Mouse (Mus musculus): ENCODE results near the gene Abcb9. TPM values are rescaled to one million over a fixed set of nuclear protein-coding genes. Genes with fewer than 3 reads are reported as not detected.

Gene Abcb9
- polyA plus RNA-seq, 2 experiments = 2.6 to 3.1 TPM

- Histone ChIP-seq H3K27ac (peak overlapping the region; percentile 13; the same call in 1 of the 2 replicates), H3K36me3 (replicated peaks; ENCODE audit: control insufficient read depth, insufficient read depth, low read depth) (no peaks in the 10 kb centered on the region), H3K9ac (replicated peaks) (no peak overlapping the region), H3K4me2 (ENCODE audit: low read depth) (peak overlapping the region; percentile 45), H3K4me1 (replicated peaks; ENCODE audit: control insufficient read depth in 2 of 2, insufficient read depth in 2 of 2, low read length in 1 of 2) (peaks cover 56 to 79% of the 10 kb centered on the region in 2 experiments), H3K4me3 (ENCODE audit: insufficient read depth in 1 of 2, low read depth in 2 of 2, low read length in 2 of 2) (no peak overlapping the region), H3K27me3 (ENCODE audit: control insufficient read depth, insufficient read depth, low read length) (no peaks in the 10 kb centered on the region), H3K9me3 (ENCODE audit: control insufficient read depth, low read length) (no peaks in the 10 kb centered on the region)
- 34% methylated on average over 9 of the region's 9 CpGs for WGBS (ENCODE audit: insufficient replicate concordance)
- TF ChIP-seq EP300 (IDR thresholded peaks at IDR 0.05; ENCODE audit: low read depth) = 0 out of 2 replicates have a peak, but pooled peaks have one; percentile 1
- no peak for TF ChIP-seq CTCF (IDR thresholded peaks at IDR 0.05; ENCODE audit: low read depth)
- no peak for DNase-seq (ENCODE audit: low read depth in 3 of 3, low spot score in 3 of 3)
- no peak for ATAC-seq (ENCODE audit: insufficient read depth)
Observed at GRCm38 (mm10) chr5:124018651-124019050, 76.9 kb downstream of the Abcb9 start.

GRCm38 (mm10) chr5:124017941-124018340, 77.7 kb downstream of the Abcb9 start:
- no peak for TF ChIP-seq EP300 (IDR thresholded peaks at IDR 0.05; ENCODE audit: low read depth)

GRCm38 (mm10) chr5:124016291-124016821, 79.2 kb downstream of the Abcb9 start:
- DNase-seq (ENCODE audit: low read depth in 3 of 3, low spot score in 3 of 3) (no peak), ATAC-seq (ENCODE audit: insufficient read depth) (no peak)
- Histone ChIP-seq H3K4me2 (ENCODE audit: low read depth) (no peak overlapping the region), H3K27ac (no peak overlapping the region), H3K4me3 (ENCODE audit: insufficient read depth in 1 of 2, low read depth in 2 of 2, low read length in 2 of 2) (no peak overlapping the region), H3K27me3 (ENCODE audit: control insufficient read depth, insufficient read depth, low read length) (no peaks in the 10 kb centered on the region), H3K9me3 (ENCODE audit: control insufficient read depth, low read length) (no peaks in the 10 kb centered on the region), H3K36me3 (replicated peaks; ENCODE audit: control insufficient read depth, insufficient read depth, low read depth) (no peaks in the 10 kb centered on the region), H3K4me1 (replicated peaks; ENCODE audit: control insufficient read depth in 2 of 2, insufficient read depth in 2 of 2, low read length in 1 of 2) (peaks cover 58 to 83% of the 10 kb centered on the region in 2 experiments), H3K9ac (replicated peaks) (no peak overlapping the region)
- WGBS (ENCODE audit: insufficient replicate concordance) = 63% methylated on average over 7 of the region's 7 CpGs
- TF ChIP-seq CTCF (IDR thresholded peaks at IDR 0.05; ENCODE audit: low read depth) = no peak

More at GRCm38 (mm10) chr5:124017941-124018340, 77.7 kb downstream of the Abcb9 start:
- WGBS (ENCODE audit: insufficient replicate concordance) = 63% methylated on average over 9 of the region's 9 CpGs
- H3K4me3 ChIP-seq (ENCODE audit: insufficient read depth in 1 of 2, low read depth in 2 of 2, low read length in 2 of 2) = no peak overlapping the region
- H3K4me2 ChIP-seq (ENCODE audit: low read depth) = no peak overlapping the region; the same call in 1 of the 2 replicates
- H3K27me3 ChIP-seq (ENCODE audit: control insufficient read depth, insufficient read depth, low read length) = no peaks in the 10 kb centered on the region
- DNase-seq (ENCODE audit: low read depth in 3 of 3, low spot score in 3 of 3) (no peak), ATAC-seq (ENCODE audit: insufficient read depth) (no peak)
- H3K9me3 ChIP-seq (ENCODE audit: control insufficient read depth, low read length) = no peaks in the 10 kb centered on the region
- no peak overlapping the region for H3K27ac ChIP-seq
- H3K4me1 ChIP-seq (replicated peaks; ENCODE audit: control insufficient read depth in 2 of 2, insufficient read depth in 2 of 2, low read length in 1 of 2) = peaks cover 55 to 80% of the 10 kb centered on the region in 2 experiments
- H3K9ac ChIP-seq (replicated peaks) = no peak overlapping the region
- no peaks in the 10 kb centered on the region for H3K36me3 ChIP-seq (replicated peaks; ENCODE audit: control insufficient read depth, insufficient read depth, low read depth)

- Histone ChIP-seq H3K27ac (no peak overlapping the region), H3K9ac (replicated peaks) (no peak overlapping the region; the same call in 1 of the 2 replicates), H3K4me3 (ENCODE audit: insufficient read depth in 1 of 2, low read depth in 2 of 2, low read length in 2 of 2) (no peak overlapping the region), H3K27me3 (ENCODE audit: control insufficient read depth, insufficient read depth, low read length) (no peaks in the 10 kb centered on the region), H3K4me1 (replicated peaks; ENCODE audit: control insufficient read depth in 2 of 2, insufficient read depth in 2 of 2, low read length in 1 of 2) (peaks cover 65 to 84% of the 10 kb centered on the region in 2 experiments), H3K9me3 (ENCODE audit: control insufficient read depth, low read length) (no peaks in the 10 kb centered on the region), H3K4me2 (ENCODE audit: low read depth) (no peak overlapping the region), H3K36me3 (replicated peaks; ENCODE audit: control insufficient read depth, insufficient read depth, low read depth) (no peaks in the 10 kb centered on the region)
- no peak for TF ChIP-seq CTCF (IDR thresholded peaks at IDR 0.05; ENCODE audit: low read depth)
- no peak for TF ChIP-seq EP300 (IDR thresholded peaks at IDR 0.05; ENCODE audit: low read depth)
- no peak for DNase-seq (ENCODE audit: low read depth in 3 of 3, low spot score in 3 of 3)
- ATAC-seq (ENCODE audit: insufficient read depth) = no peak
- 74% methylated on average over 2 of the region's 2 CpGs for WGBS (ENCODE audit: insufficient replicate concordance)
Observed at GRCm38 (mm10) chr5:124015727-124016126, 79.9 kb downstream of the Abcb9 start.

- no peaks in the 10 kb centered on the region for H3K27me3 ChIP-seq (ENCODE audit: control insufficient read depth, insufficient read depth, low read length)
- H3K9ac ChIP-seq (replicated peaks) = no peak overlapping the region
- H3K27ac ChIP-seq = no peak overlapping the region
- ATAC-seq (ENCODE audit: insufficient read depth) = no peak
- H3K4me3 ChIP-seq (ENCODE audit: insufficient read depth in 1 of 2, low read depth in 2 of 2, low read length in 2 of 2) = no peak overlapping the region
- no peak for DNase-seq (ENCODE audit: low read depth in 3 of 3, low spot score in 3 of 3)
- 53% methylated on average over 11 of the region's 11 CpGs for WGBS (ENCODE audit: insufficient replicate concordance)
- H3K9me3 ChIP-seq (ENCODE audit: control insufficient read depth, low read length) = no peaks in the 10 kb centered on the region
- H3K4me2 ChIP-seq (ENCODE audit: low read depth) = peak overlapping the region; percentile 18; the same call in 1 of the 2 replicates
- H3K4me1 ChIP-seq (replicated peaks; ENCODE audit: control insufficient read depth in 2 of 2, insufficient read depth in 2 of 2, low read length in 1 of 2) = peaks cover 67 to 84% of the 10 kb centered on the region in 2 experiments
- peaks cover 4% of the 10 kb centered on the region; the same call in 1 of the 2 replicates for H3K36me3 ChIP-seq (replicated peaks; ENCODE audit: control insufficient read depth, insufficient read depth, low read depth)
- TF ChIP-seq EP300 (IDR thresholded peaks at IDR 0.05; ENCODE audit: low read depth) (no peak), CTCF (IDR thresholded peaks at IDR 0.05; ENCODE audit: low read depth) (no peak)
Observed at GRCm38 (mm10) chr5:124014791-124015251, 80.8 kb downstream of the Abcb9 start.
